ENCODE assay signal across 8 mouse cellular contexts in genomic region chr16:96230411-96230810, GRCm38 (mm10). TPM values are rescaled to one million over a fixed set of nuclear protein-coding genes. Genes with fewer than 3 reads are reported as not detected.
A peak's percentile ranks its signal among the peaks of the same experiment; 100 is the strongest.
DNase-seq lines count a peak whose midpoint lies in the region; ATAC-seq and TF ChIP-seq lines count a peak whose summit lies in the region.

No protein-coding gene starts in this region.

- H3K9ac ChIP-seq in hindbrain, embryonic 16.5 days (ENCODE audit: low read depth, low read length) = no peak overlapping the region

- no peak overlapping the region for H3K4me3 ChIP-seq in cerebellum, adult 2 months (replicated peaks; ENCODE audit: insufficient read depth, low read depth, low read length)
- no peak overlapping the region for H3K4me3 ChIP-seq in hindbrain, embryonic 16.5 days (ENCODE audit: low read length)

- H3K27me3 ChIP-seq in Patski = peaks cover 8% of the 10 kb centered on the region
- H3K27me3 ChIP-seq in cerebellum, adult 2 months (ENCODE audit: control insufficient read depth, insufficient read depth, low read length) = no peaks in the 10 kb centered on the region
- no peaks in the 10 kb centered on the region for H3K27me3 ChIP-seq in hindbrain, embryonic 16.5 days (replicated peaks; ENCODE audit: control insufficient read depth, insufficient read depth, low read length)

- H3K36me3 ChIP-seq in hindbrain, embryonic 16.5 days (ENCODE audit: control insufficient read depth, insufficient read depth, low read length) = no peaks in the 10 kb centered on the region

- DNase-seq in Patski (ENCODE audit: low read depth, low spot score) = peak; percentile 20
- DNase-seq in cerebellum, adult 2 months = peak; percentile 77
- DNase-seq in forelimb bud, embryonic 11.5 days (ENCODE audit: low read depth, low spot score) = peak; percentile 84
- DNase-seq in layer of hippocampus, postnatal 14 days (ENCODE audit: low spot score in 2 of 2) = peak; percentile 65 to 80
- DNase-seq in right cerebral cortex, postnatal 10 days (ENCODE audit: low spot score in 2 of 2) = peak; percentile 71 to 81
- DNase-seq in yolk sac, embryonic 10.5 days (ENCODE audit: low spot score) = peak; percentile 64

- no peaks in the 10 kb centered on the region for H3K9me3 ChIP-seq in hindbrain, embryonic 16.5 days (ENCODE audit: control insufficient read depth, low read length)

- CTCF ChIA-PET in Patski (lab: Charles Lee) = interaction anchor here (0.7 to 3.1 kb wide), 13 partner anchors 9 to 441 kb away, joined by 3 to 32 read pairs (median 3); partner anchors contain the start of gene Lca5l

- TF ChIP-seq POLR2A in cerebellum, adult 2 months (IDR thresholded peaks at IDR 0.05; ENCODE audit: borderline replicate concordance, insufficient read depth, low read length) = no peak

- in situ Hi-C loops in Patski (cut with MboI; ENCODE audit: low pct_unique_long_range_greater_than_20kb) = loop anchor here (5.0 kb wide), 1 partner anchor 112 kb away; no protein-coding TSS in a partner anchor

- ATAC-seq in Patski = peak; percentile 80
- ATAC-seq in hindbrain, embryonic 16.5 days = peak; percentile 73
- peak; percentile 87 for ATAC-seq in megakaryocyte, adult 5-6 weeks (ENCODE audit: poor library complexity, severe bottlenecking)

- POLR2A ChIA-PET in Patski (lab: Charles Lee) = no interaction called here

- no peak overlapping the region for H3K4me2 ChIP-seq in hindbrain, embryonic 16.5 days (ENCODE audit: low read length)

- WGBS in cerebellum, adult 2 months = 28% methylated on average over 11 of the region's 11 CpGs
- WGBS in hindbrain, embryonic 16.5 days = 29% methylated on average over 11 of the region's 11 CpGs

- no peak overlapping the region for H3K27ac ChIP-seq in cerebellum, adult 2 months (ENCODE audit: insufficient read depth, low read length)
- H3K27ac ChIP-seq in hindbrain, embryonic 16.5 days (ENCODE audit: low read depth, low read length) = no peak overlapping the region

- H3K4me1 ChIP-seq in cerebellum, adult 2 months (ENCODE audit: control insufficient read depth, insufficient read depth, low read length) = no peaks in the 10 kb centered on the region
- no peaks in the 10 kb centered on the region; the same call in 1 of the 2 replicates for H3K4me1 ChIP-seq in hindbrain, embryonic 16.5 days (ENCODE audit: control insufficient read depth, insufficient read depth, low read depth, low read length)

- peak; percentile 88 for TF ChIP-seq CTCF in Patski (IDR thresholded peaks at IDR 0.05)
- TF ChIP-seq CTCF in cerebellum, adult 2 months (IDR thresholded peaks at IDR 0.05; ENCODE audit: borderline replicate concordance, insufficient read depth, low read depth, low read length) = peak; percentile 94

RNA-seq across cellular contexts. Expression of gene B3galt5, which starts 5.2 kb away (rescaled TPM):
- polyA plus RNA-seq in Patski (2021) = not detected
- 32.1 and 38.6 TPM in 2 replicates for polyA plus RNA-seq in cerebellum, adult 2 months (2012; rRNA removed)
- 6.0 and 6.4 TPM in 2 replicates for polyA plus RNA-seq in hindbrain, embryonic 16.5 days (2015; fragmentation: Nextera tagmentation; extraction: Ambion mirVana)
- 10 to 100 TPM; 26.0 TPM for total RNA-seq in layer of hippocampus, postnatal 14 days (2021)
- total RNA-seq in megakaryocyte, adult 5-6 weeks (2015) = not detected in 2 replicates
- total RNA-seq in megakaryocyte, adult 5-6 weeks (2017) = 0.08 TPM in 1 of 2 replicates, not detected in the other

RNA-seq across cellular contexts. Expression of gene Sh3bgr, which starts 30.2 kb away (rescaled TPM):
- 0.41 TPM for polyA plus RNA-seq in Patski (2021)
- 38.3 and 54.5 TPM in 2 replicates for polyA plus RNA-seq in cerebellum, adult 2 months (2012; rRNA removed)
- polyA plus RNA-seq in hindbrain, embryonic 16.5 days (2015; fragmentation: Nextera tagmentation; extraction: Ambion mirVana) = 1.8 and 4.2 TPM in 2 replicates
- total RNA-seq in layer of hippocampus, postnatal 14 days (2021) = 1 to 10 TPM; 1.4 to 2.1 TPM
- 0.76 and 0.89 TPM in 2 replicates for total RNA-seq in megakaryocyte, adult 5-6 weeks (2015)
- total RNA-seq in megakaryocyte, adult 5-6 weeks (2017) = not detected in 2 replicates

RNA-seq across cellular contexts. Expression of gene Lca5l, which starts 38.3 kb away (rescaled TPM):
- 2.7 TPM for polyA plus RNA-seq in Patski (2021)
- polyA plus RNA-seq in cerebellum, adult 2 months (2012; rRNA removed) = 2.1 and 2.5 TPM in 2 replicates
- polyA plus RNA-seq in hindbrain, embryonic 16.5 days (2015; fragmentation: Nextera tagmentation; extraction: Ambion mirVana) = 1.6 and 1.7 TPM in 2 replicates
- total RNA-seq in layer of hippocampus, postnatal 14 days (2021) = 1 to 10 TPM; 1.3 to 1.8 TPM
- not detected in 2 replicates for total RNA-seq in megakaryocyte, adult 5-6 weeks (2015)
- 0.12 and 0.15 TPM in 2 replicates for total RNA-seq in megakaryocyte, adult 5-6 weeks (2017)

Comparison
In these comparisons a context has a peak if more than half of its experiments do, and no peak if none do; other contexts are left out.
1. DNase-seq: peak in every context shown above with its lines; median percentile 84 in forelimb bud, embryonic 11.5 days; 77 in cerebellum, adult 2 months; 76 in right cerebral cortex, postnatal 10 days; 72 in layer of hippocampus, postnatal 14 days; 64 in yolk sac, embryonic 10.5 days; 20 in Patski.